Mouse (Mus musculus): Measurements from ENCODE around the gene Gbf1.

Gene Gbf1

GRCm38 (mm10) chr19:46314872-46315742, 162.8 kb downstream of the Gbf1 start:
- no peak for DNase-seq (ENCODE audit: extremely low spot score, low read depth, low spot score)

GRCm38 (mm10) chr19:46315752-46316610, 163.7 kb downstream of the Gbf1 start:
- no peak for DNase-seq (ENCODE audit: extremely low spot score, low read depth, low spot score)

- no peak for DNase-seq (ENCODE audit: extremely low spot score, low read depth, low spot score)
Observed at GRCm38 (mm10) chr19:46316846-46317545, 164.7 kb downstream of the Gbf1 start.

- DNase-seq (ENCODE audit: extremely low spot score, low read depth, low spot score), result no peak
Observed at GRCm38 (mm10) chr19:46317546-46317885, 165.2 kb downstream of the Gbf1 start.

- no peak for DNase-seq (ENCODE audit: extremely low spot score, low read depth, low spot score)
Observed at GRCm38 (mm10) chr19:46318031-46318471, 165.7 kb downstream of the Gbf1 start.

- DNase-seq (ENCODE audit: extremely low spot score, low read depth, low spot score), result no peak
Observed at GRCm38 (mm10) chr19:46318586-46319378, 166.5 kb downstream of the Gbf1 start.

GRCm38 (mm10) chr19:46320076-46320785, 167.9 kb downstream of the Gbf1 start:
- DNase-seq (ENCODE audit: extremely low spot score, low read depth, low spot score), result no peak

GRCm38 (mm10) chr19:46321101-46321943, 169.0 kb downstream of the Gbf1 start:
- DNase-seq (ENCODE audit: extremely low spot score, low read depth, low spot score), result no peak

- DNase-seq (ENCODE audit: extremely low spot score, low read depth, low spot score), result no peak
Observed at GRCm38 (mm10) chr19:46322144-46322995, 170.1 kb downstream of the Gbf1 start.

GRCm38 (mm10) chr19:46322996-46323572, 170.8 kb downstream of the Gbf1 start:
- DNase-seq (ENCODE audit: extremely low spot score, low read depth, low spot score), result no peak

GRCm38 (mm10) chr19:46323716-46324115, 171.4 kb downstream of the Gbf1 start:
- DNase-seq (ENCODE audit: extremely low spot score, low read depth, low spot score), result no peak

- DNase-seq (ENCODE audit: extremely low spot score, low read depth, low spot score), result no peak
Observed at GRCm38 (mm10) chr19:46324366-46324765, 172.1 kb downstream of the Gbf1 start.

GRCm38 (mm10) chr19:46324918-46325317, 172.6 kb downstream of the Gbf1 start:
- no peak for DNase-seq (ENCODE audit: extremely low spot score, low read depth, low spot score)

- no peak for DNase-seq (ENCODE audit: extremely low spot score, low read depth, low spot score)
Observed at GRCm38 (mm10) chr19:46326019-46326755, 173.9 kb downstream of the Gbf1 start.

GRCm38 (mm10) chr19:46326756-46327305, 174.5 kb downstream of the Gbf1 start, which contains the start of gene Psd:
TSS of gene Psd (minus strand) at chr19:46327156.
- no peak for DNase-seq (ENCODE audit: extremely low spot score, low read depth, low spot score)

- DNase-seq (ENCODE audit: extremely low spot score, low read depth, low spot score), result no peak
Observed at GRCm38 (mm10) chr19:46327531-46328064, 175.3 kb downstream of the Gbf1 start.
